Mouse (Mus musculus) frontal cortex, adult (tissue): ENCODE measurements around the gene Actrt3.

ENCODE experiments used
- ATAC-seq: cut with Nextera tagmentation; 2 replicates; pipeline ENCODE4 v1.9.2; 2017; ENCODE audit warnings: mild to moderate bottlenecking, moderate library complexity, mixed read lengths; ENCODE audit not compliant: low TSS enrichment

Actrt3 gene

GRCm38 (mm10) chr3:30599711-30600545 lies at the start of gene Actrt3:
Gene Actrt3 (minus strand): TSS chr3:30599939.
- ATAC-seq, result peak; percentile 27

GRCm38 (mm10) chr3:30648466-30648865 lies 48.7 kb upstream of the Actrt3 start:
- ATAC-seq, result no peak

DNA sequence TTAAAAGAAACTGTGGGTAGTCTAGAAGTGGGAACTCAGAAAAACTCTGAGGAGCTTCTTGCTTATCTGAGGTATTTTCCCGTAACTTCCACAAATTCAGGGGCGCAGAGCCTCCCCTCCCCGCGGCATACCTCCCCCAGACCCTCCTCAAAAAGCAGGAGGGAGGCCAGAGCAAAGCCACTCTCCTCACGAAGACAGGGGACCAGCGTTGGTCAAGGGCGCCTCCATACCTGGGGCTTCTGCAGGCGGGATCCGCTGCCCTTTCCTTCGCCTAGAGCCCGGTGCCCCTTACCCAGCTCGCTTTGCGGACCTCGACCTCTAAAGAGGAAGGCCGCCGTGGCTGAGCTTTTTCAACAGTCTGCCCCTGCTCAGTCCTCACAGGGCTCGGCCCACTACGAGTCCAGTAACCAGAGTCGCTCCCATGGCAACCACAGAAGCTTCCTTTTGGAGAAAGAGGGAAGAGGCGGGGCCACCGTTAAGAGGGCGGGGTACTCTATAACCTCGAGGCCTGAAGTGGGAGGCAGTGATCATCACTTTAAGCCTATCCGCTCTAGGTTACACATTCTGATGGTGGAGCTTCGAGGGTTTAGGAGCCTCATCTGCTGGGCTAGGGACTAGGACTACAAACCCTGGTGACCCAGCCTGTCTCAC lies 47.8 kb upstream of the Actrt3 start, which contains the start of gene Lrrc34:
TSS of gene Lrrc34 (minus strand) at position 430 of the 651 bp plus-strand sequence.
- no peak for ATAC-seq

DNA sequence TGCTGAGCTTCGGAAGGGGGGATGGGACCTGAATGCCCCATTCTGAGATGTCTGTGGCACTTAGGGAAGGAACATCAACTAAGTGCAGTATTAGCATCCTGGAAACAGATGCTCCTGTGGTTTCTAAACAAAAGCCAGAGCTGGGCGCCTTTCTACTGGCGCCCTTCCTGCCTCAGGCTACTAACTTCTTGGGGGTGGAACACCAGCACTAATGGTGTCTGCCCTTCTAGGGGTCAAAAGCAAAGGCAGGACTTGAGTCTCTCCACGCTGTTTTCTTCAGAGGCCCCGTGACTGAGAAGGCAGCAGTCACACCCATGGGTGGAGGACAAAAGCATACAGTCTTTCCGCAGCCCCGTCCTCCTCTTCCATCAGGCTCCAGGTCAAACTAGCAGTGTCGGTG lies 47.0 kb upstream of the Actrt3 start:
- ATAC-seq, result no peak

- no peak for ATAC-seq
Observed at GRCm38 (mm10) chr3:30644207-30644606, 44.5 kb upstream of the Actrt3 start, which contains the start of gene Lrriq4. Gene Lrriq4 (plus strand): TSS chr3:30644507.

DNA sequence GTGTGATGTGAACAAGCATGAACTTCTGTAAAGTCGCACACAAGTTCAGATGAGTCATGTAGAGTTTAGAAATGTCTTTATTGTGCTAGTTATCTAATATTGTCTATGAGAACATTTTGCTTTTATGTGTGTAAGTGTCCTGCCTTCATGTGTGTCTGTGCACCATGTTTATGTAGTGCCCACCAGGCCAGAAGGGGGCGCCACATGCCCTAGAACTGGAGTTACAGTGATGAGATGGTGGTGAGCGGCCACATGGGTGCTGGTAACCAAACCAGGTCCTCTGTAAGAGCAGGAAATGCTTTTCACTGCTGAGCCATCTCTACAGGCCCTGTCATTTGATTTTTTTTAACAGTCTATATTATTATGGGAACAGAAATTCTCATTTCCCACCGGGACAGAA lies 35.9 kb upstream of the Actrt3 start:
- ATAC-seq, result no peak

GRCm38 (mm10) chr3:30633681-30634080 lies 33.9 kb upstream of the Actrt3 start:
- no peak for ATAC-seq

GRCm38 (mm10) chr3:30620132-30620531 lies 20.4 kb upstream of the Actrt3 start:
- ATAC-seq, result no peak

DNA sequence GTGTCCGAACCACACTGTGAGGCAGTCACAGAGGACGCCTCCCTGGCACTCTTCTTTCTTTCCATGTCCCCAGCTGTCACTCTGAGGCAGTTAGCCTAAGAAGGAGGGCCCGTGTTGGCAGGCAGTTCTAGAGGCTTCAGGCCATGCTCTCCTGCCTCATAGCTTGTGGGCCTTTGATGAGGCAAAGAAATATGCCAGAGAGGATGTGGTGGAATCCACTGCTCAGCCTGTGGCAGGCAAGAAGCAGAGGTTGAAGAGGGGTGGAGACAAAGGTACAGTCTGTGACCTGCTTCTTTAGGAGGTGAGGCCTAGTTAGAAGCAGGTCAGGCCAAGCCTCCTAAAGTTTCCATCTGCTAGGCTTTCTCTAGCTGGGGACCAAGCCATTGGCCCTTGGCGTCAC lies 11.2 kb upstream of the Actrt3 start:
- ATAC-seq, result no peak

GRCm38 (mm10) chr3:30608999-30609398 lies 9.3 kb upstream of the Actrt3 start:
- ATAC-seq, result no peak

- no peak for ATAC-seq
Observed at GRCm38 (mm10) chr3:30603256-30603655, 3.5 kb upstream of the Actrt3 start.

DNA sequence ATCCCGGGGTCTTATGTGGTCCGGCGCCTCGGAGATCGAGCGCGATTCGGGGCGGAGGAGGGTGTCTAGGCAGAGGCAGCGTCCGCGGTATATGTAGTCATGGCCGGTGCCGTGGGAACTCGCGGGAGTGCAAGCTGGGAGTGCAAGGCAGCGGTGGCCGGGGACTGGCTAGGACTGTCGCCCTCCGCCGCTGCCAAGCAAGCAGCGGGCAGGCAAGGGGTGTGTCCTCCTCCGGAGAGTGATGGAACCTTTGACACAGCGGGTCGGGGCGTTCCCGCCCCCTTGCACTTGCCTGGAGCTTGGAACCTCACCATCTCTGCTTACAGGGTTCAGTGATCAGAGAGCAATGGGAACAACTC lies 3.0 kb upstream of the Actrt3 start:
- peak; percentile 6 for ATAC-seq

DNA sequence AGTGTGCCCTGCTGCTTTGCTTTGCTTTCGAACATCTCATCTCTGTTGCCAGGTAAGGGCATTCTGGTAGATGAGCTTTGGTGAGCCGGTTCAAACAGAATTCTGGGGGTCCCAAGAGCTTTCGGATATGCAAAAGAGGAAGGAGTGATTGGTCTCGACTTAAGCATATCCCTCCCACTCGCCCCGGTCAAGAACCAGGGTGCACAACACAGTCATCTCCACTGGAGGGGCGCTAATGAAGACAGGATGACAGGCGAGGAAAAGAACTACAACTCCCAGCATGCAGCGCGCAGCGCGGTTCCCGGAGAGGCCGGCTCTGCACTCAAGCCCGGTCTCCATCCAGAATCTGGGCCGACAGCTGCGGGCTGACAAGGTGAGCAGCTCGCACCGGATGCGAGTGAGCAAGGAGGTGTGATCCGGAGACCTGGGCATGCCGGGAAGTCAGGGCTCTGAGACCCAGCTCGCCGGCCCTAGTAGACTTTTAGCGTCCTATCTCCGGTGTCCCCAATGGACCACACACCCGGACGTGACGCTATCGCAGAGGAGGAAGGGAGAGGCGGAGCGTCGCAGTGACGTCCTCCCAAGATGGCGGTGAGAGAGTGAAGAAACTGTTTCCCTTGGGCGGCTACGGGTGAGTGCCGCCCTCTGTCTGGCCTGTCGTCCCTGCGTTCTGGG lies 2.5 kb upstream of the Actrt3 start, which contains the start of gene Mynn:
TSS of gene Mynn (plus strand) at position 1 of the 675 bp plus-strand sequence.
- ATAC-seq, result peak; percentile 90

DNA sequence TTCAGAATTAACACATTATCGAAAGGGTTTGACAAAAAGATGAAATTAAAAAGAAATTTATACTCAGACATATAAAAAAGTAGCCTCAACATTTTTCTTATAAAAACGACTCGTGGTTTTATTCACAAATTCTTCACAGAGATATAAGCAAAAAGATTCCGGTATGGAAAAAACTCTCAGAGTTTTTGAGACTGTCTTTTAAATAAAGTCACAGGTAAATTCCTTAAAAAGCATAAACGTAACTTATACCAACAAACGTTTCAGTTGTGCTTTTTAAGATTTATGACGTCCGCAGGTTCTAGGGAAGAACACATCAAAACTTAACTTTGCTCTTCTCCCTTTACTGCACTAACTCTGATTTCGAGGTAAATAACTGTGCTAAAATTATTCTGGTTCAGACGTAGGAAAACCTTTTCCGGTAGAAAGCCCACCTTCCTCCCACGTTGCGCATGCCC lies 1.9 kb upstream of the Actrt3 start:
- no peak for ATAC-seq

- ATAC-seq, result no peak
Observed at GRCm38 (mm10) chr3:30601175-30601574, 1.4 kb upstream of the Actrt3 start.

DNA sequence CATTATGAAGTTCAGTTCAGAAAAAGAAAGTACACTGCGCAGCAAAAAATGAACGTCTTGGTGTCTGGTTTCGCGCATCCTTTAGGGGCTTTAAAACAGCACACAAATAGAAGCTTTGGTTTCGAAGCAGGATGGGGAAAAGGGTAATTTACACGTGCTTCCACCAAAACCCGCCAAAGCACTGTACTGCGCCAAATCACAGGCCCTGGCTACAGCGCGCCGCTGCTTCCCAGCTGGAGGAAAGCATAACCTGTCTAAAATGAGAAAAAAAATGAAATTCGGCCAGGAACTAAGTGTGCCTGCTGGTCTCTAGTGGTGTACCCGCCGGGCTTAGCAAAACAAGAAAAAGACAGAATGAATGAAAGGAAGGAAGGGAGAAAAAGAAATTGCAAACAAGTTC lies 978 bp upstream of the Actrt3 start:
- 0 out of 2 replicates have a peak, but pooled peaks have one; percentile 2 for ATAC-seq

- no peak for ATAC-seq
Observed at GRCm38 (mm10) chr3:30597271-30597670, 2.5 kb downstream of the Actrt3 start.

- peak; percentile 69 for ATAC-seq
Observed at GRCm38 (mm10) chr3:30595111-30595832, 4.5 kb downstream of the Actrt3 start.

GRCm38 (mm10) chr3:30593719-30594485 lies 5.8 kb downstream of the Actrt3 start:
- ATAC-seq, result peak; percentile 52

DNA sequence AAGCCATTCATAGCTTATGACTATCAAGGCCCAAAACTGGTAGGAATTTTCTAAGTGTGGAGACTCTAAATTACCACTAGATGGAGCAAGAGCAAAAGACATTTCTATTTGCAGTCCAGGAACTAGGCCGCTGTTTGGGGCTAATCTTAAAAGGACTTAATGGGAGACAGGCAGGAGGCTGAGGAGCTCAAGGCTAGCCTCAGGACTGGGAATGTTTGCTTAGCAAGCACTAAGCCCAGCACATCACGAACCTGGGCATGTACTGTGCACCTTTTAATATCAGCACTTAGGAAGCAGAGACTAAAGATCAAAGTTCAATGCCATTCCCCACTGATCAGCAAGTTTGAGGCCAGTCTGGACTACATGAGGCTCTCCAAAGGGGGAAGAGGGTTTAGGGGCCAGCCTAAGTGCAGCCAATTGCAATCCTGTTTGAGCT lies 7.3 kb downstream of the Actrt3 start:
- peak; percentile 75 for ATAC-seq

- ATAC-seq, result no peak
Observed at GRCm38 (mm10) chr3:30588865-30589264, 10.9 kb downstream of the Actrt3 start.
